Mouse (Mus musculus) olfactory bulb, adult 2 months (tissue): ENCODE measurements around the gene Fam167b.

Experiments used
- CTCF ChIP-seq: fragments of 200-500 bp; IDR thresholded peaks from 2 replicates; pipeline ENCODE4 v1.5.1; 2012; ENCODE audit warnings: low read depth, mild to moderate bottlenecking, low read length, moderate library complexity; ENCODE audit not compliant: insufficient read depth
- POLR2A ChIP-seq: fragments of 200-500 bp; IDR thresholded peaks from 2 replicates; pipeline ENCODE4 v1.6.1; 2012; ENCODE audit warnings: mild to moderate bottlenecking, low read depth, low read length, moderate library complexity; ENCODE audit not compliant: insufficient read depth

DNA sequence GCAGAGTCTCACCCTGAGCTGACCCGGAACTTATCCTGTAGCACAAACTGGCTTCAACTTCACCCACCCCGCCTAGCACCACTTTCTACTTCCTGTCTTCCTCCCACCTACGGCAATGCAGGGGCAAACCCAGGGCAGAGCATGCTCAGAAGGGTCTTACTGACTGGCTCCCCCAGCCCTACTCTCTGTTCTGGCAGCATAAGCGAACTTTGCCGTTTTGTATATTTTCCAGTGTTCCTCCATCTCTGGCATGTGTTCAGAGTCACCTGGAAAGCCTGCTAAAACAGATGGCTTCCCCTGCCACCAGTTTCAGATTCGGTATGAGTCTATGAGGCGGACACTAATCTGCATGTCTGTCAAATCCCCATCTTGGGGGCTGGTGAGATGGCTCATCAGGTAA lies 2.0 kb upstream of the Fam167b start:
- TF ChIP-seq POLR2A: no peak
- TF ChIP-seq CTCF: no peak
